Mouse (Mus musculus): Measurements from ENCODE around the gene Ufc1. TPM values are rescaled to one million over a fixed set of nuclear protein-coding genes. Genes with fewer than 3 reads are reported as not detected.
"Not testable (repeated sequence)": the region's sequence is repeated elsewhere in the genome, so short reads cannot be mapped to it uniquely, and the experiment has no call there.

Ufc1 gene
- total and polyA plus RNA-seq, 3 experiments = 71.4 to 115 (median 98.4) TPM

DNA sequence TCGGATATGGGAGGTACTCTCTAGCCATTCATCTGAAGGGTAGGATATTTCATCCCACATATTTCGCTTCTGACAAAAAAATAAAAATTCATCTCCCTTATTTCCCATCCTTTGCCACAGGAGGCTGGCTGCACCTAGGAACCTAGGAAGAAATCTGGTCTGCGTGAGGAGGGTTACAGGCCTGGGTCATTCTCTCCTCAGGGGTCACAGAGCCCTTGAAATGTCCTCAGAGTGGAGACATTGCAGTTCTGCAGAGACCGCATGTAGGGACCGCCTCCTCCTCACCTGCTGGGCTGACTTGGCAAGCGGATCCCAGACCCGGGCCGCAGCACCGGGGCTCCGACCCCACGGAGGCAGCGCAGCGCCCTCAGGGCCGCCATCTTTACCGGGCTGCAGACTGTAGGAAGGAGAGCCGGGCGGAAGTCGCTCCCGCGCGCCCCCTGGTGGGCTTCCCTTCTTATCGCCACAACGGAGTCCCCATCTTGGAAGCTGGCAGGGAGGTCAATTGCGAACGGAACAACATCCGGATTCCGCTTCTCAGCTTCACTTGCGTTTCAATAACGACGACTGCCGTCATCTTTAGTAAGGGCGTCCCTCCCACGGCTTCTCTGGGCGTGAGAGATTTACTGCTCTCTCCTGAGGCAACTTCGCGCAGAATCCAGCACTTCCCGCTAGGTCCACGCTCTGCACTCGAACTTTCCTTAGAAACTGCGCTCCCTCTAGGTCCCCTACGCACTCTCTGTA is 47.9 kb downstream of the Ufc1 start (continued):
- TF ChIP-seq USF1 (IDR thresholded peaks at IDR 0.05; ENCODE audit: low read depth, low read length) = no peak
- TF ChIP-seq ZKSCAN1 (IDR thresholded peaks at IDR 0.05; ENCODE audit: borderline replicate concordance, low read depth, low read length) = no peak
- peak; percentile 80; the same call in 1 of the 2 replicates for TF ChIP-seq MAZ (IDR thresholded peaks at IDR 0.05; ENCODE audit: low read depth, low read length)
- TF ChIP-seq GABPA (IDR thresholded peaks at IDR 0.05; ENCODE audit: insufficient replicate concordance, low read depth, low read length) = peak; percentile 78; the same call in 1 of the 2 replicates
- TF ChIP-seq USF2 (conservative IDR thresholded peaks at IDR 0.05; ENCODE audit: low read depth, low read length) = no peak
- no peak for TF ChIP-seq EP300 (IDR thresholded peaks at IDR 0.05; ENCODE audit: low read length)
- TF ChIP-seq MXI1 (IDR thresholded peaks at IDR 0.05; ENCODE audit: low read depth, low read length) = peak; percentile 71
- peak; percentile 97 for TF ChIP-seq HCFC1 (IDR thresholded peaks at IDR 0.05; ENCODE audit: low read depth, low read length)
- TF ChIP-seq NRF1 (IDR thresholded peaks at IDR 0.05; ENCODE audit: low read depth, low read length) = peak; percentile 86

DNA sequence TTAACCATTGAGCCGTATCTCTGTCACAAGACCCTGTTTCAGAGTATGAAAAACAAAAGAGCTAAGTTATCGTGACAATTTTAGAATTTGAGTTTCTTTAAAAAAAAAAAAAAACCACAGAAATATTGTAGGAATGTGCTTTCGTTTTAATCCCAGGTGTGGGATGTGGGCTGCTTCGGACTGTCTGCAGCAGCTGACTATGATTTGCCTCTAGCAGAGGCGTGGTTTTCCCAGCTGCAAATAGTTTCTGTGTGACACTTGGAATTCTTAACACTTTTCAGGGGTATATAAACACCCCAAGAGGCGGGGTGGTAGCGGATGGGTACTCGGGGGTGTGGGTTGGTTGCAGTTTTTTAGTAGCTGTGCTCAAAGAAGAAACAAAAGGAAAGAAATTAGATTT is 49.5 kb downstream of the Ufc1 start:
- TF ChIP-seq ZNF384 (IDR thresholded peaks at IDR 0.05; ENCODE audit: low read depth, low read length) (no peak), MAZ (IDR thresholded peaks at IDR 0.05; ENCODE audit: low read depth, low read length) (no peak)
- Histone ChIP-seq H3K4me3 (replicated peaks in 1 of 3; ENCODE audit: low read depth in 2 of 3, low read length in 2 of 3, poor library complexity in 1 of 3) (no peak overlapping the region), H3K9ac (ENCODE audit: insufficient read depth, low read depth) (no peak overlapping the region), H3K4me1 (ENCODE audit: control insufficient read depth in 1 of 2, insufficient read depth in 2 of 2) (peaks cover 11 to 47% of the 10 kb centered on the region in 2 experiments), H3K4me2 (ENCODE audit: insufficient read depth, low read depth, poor library complexity, severe bottlenecking) (no peak overlapping the region), H3K27me3 (replicated peaks) (no peaks in the 10 kb centered on the region), H3K79me2 (replicated peaks; ENCODE audit: control insufficient read depth, extremely low read depth, insufficient read depth, poor library complexity, severe bottlenecking) (peaks cover 20% of the 10 kb centered on the region), H3K27ac (ENCODE audit: insufficient read depth, low read depth) (no peak overlapping the region), H3K36me3 (replicated peaks in 1 of 2; ENCODE audit: control insufficient read depth in 1 of 2, insufficient read depth in 1 of 2, low read length in 1 of 2) (peaks cover 39 to 50% of the 10 kb centered on the region in 2 experiments), H3K9me3 (replicated peaks; ENCODE audit: low read length) (no peaks in the 10 kb centered on the region)
- in situ Hi-C loops (cut with MboI; ENCODE audit: low pct_ligation_motif_present, low pct_unique_long_range_greater_than_20kb, low sequenced_read_pairs) = no loop called here
- DNase-seq (ENCODE audit: extremely low read depth) = no peak
- dilution Hi-C loops (cut with MboI; ENCODE audit: extremely low pct_ligation_motif_present, extremely low pct_unique_long_range_greater_than_20kb, low sequenced_read_pairs) = no loop called here

DNA sequence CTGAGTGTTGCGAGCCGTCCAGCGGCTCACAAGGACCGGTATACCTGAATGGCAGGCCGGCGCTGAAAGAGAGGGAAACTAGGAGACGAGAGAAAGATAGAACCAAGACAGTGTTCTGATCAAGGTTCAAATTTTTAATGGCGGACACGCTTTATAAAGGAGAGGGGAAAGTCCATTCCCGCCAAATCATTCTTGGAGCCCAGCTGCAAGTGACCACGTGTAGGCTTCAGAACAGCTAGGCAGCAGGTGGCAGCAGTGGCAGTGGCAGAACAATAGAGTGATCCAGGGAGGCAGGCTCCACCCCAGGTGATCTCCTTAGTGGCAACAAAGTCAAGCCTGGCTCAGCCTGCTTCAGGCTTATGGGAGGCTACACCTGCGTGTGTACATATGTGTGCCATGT is 52.9 kb downstream of the Ufc1 start:
- in situ Hi-C loops (cut with MboI; ENCODE audit: low pct_ligation_motif_present, low pct_unique_long_range_greater_than_20kb, low sequenced_read_pairs); H3K27me3 ChIP-seq (replicated peaks); H3K9me3 ChIP-seq (replicated peaks; ENCODE audit: low read length); H3K4me3 ChIP-seq (replicated peaks in 1 of 3; ENCODE audit: low read depth in 2 of 3, low read length in 2 of 3, poor library complexity in 1 of 3); dilution Hi-C loops (cut with MboI; ENCODE audit: extremely low pct_ligation_motif_present, extremely low pct_unique_long_range_greater_than_20kb, low sequenced_read_pairs); H3K4me2 ChIP-seq (ENCODE audit: insufficient read depth, low read depth, poor library complexity, severe bottlenecking); H3K27ac ChIP-seq (ENCODE audit: insufficient read depth, low read depth); H3K9ac ChIP-seq (ENCODE audit: insufficient read depth, low read depth); DNase-seq (ENCODE audit: extremely low read depth): not testable (repeated sequence)
- Histone ChIP-seq H3K4me1 (ENCODE audit: control insufficient read depth in 1 of 2, insufficient read depth in 2 of 2) (peaks cover 0 to 17% of the 10 kb centered on the region in 2 experiments; a peak in 2 of 4 replicates), H3K79me2 (replicated peaks; ENCODE audit: control insufficient read depth, extremely low read depth, insufficient read depth, poor library complexity, severe bottlenecking) (peaks cover 20% of the 10 kb centered on the region), H3K36me3 (replicated peaks in 1 of 2; ENCODE audit: control insufficient read depth in 1 of 2, insufficient read depth in 1 of 2, low read length in 1 of 2) (peaks cover 69 to 84% of the 10 kb centered on the region in 2 experiments)
